Mouse (Mus musculus) layer of hippocampus, postnatal 14 days (tissue): ENCODE data around the gene Olfml1. TPM values are rescaled to one million over a fixed set of nuclear protein-coding genes. Genes with fewer than 3 reads are reported as not detected.

Experiments used
- DNase-seq, 2 experiments: peaks; one replicate each; pipeline ENCODE4 v3.0.0; 2021 to 2022; ENCODE audit warnings: low spot score in 2 of 2, mixed read lengths in 1 of 2
- total RNA-seq, 2 experiments: library from RNA; stranded (reverse); gene quantifications; 2 replicates each; pipeline ENCODE4 v1.2.3; 2021

Gene Olfml1
- total RNA-seq, 2 experiments from 2014 or later, result 9.2 to 10.3 TPM

- peak; percentile 29 to 54 for DNase-seq
Observed at GRCm38 (mm10) chr7:107594325-107594856, 27.1 kb downstream of the Olfml1 start.

GRCm38 (mm10) chr7:107594857-107595402 lies 27.7 kb downstream of the Olfml1 start, which contains the start of gene Ppfibp2:
Ppfibp2 (plus strand) TSS chr7:107595207.
- DNase-seq, result peak; percentile 77 to 86

GRCm38 (mm10) chr7:107595426-107595825 lies 28.2 kb downstream of the Olfml1 start:
- no peak for DNase-seq

- no peak for DNase-seq
Observed at GRCm38 (mm10) chr7:107596753-107597152, 29.5 kb downstream of the Olfml1 start.

GRCm38 (mm10) chr7:107597956-107598355 lies 30.7 kb downstream of the Olfml1 start:
- no peak for DNase-seq

- DNase-seq, result no peak
Observed at GRCm38 (mm10) chr7:107600651-107601050, 33.4 kb downstream of the Olfml1 start.

- DNase-seq, result no peak
Observed at GRCm38 (mm10) chr7:107602505-107602904, 35.3 kb downstream of the Olfml1 start.

GRCm38 (mm10) chr7:107602913-107603312 lies 35.7 kb downstream of the Olfml1 start:
- DNase-seq, result no peak

- no peak for DNase-seq
Observed at GRCm38 (mm10) chr7:107607766-107608165, 40.5 kb downstream of the Olfml1 start.

GRCm38 (mm10) chr7:107609622-107610255 lies 42.5 kb downstream of the Olfml1 start:
- DNase-seq, result no peak

- DNase-seq, result no peak
Observed at GRCm38 (mm10) chr7:107610880-107611279, 43.6 kb downstream of the Olfml1 start.

GRCm38 (mm10) chr7:107618028-107618992 lies 51.1 kb downstream of the Olfml1 start:
- no peak for DNase-seq

- no peak for DNase-seq
Observed at GRCm38 (mm10) chr7:107619225-107619624, 52.0 kb downstream of the Olfml1 start.

GRCm38 (mm10) chr7:107620137-107620536 lies 52.9 kb downstream of the Olfml1 start:
- no peak for DNase-seq

- no peak for DNase-seq
Observed at GRCm38 (mm10) chr7:107624432-107624831, 57.2 kb downstream of the Olfml1 start.

- DNase-seq, result no peak
Observed at GRCm38 (mm10) chr7:107625061-107625460, 57.8 kb downstream of the Olfml1 start, which contains the start of gene 5330417H12Rik. 5330417H12Rik (minus strand) TSS chr7:107625161.

- DNase-seq, result no peak
Observed at GRCm38 (mm10) chr7:107625781-107626180, 58.5 kb downstream of the Olfml1 start.

- no peak for DNase-seq
Observed at GRCm38 (mm10) chr7:107628383-107628782, 61.1 kb downstream of the Olfml1 start.

- DNase-seq, result no peak
Observed at GRCm38 (mm10) chr7:107633201-107633600, 66.0 kb downstream of the Olfml1 start.

GRCm38 (mm10) chr7:107637398-107637797 lies 70.2 kb downstream of the Olfml1 start:
- DNase-seq, result peak in 1 of 2 experiments; percentile 62

GRCm38 (mm10) chr7:107638026-107638425 lies 70.8 kb downstream of the Olfml1 start:
- DNase-seq, result no peak
